Mouse (Mus musculus) embryo, embryonic 11 days (tissue): ENCODE results near the gene Tfb1m.

Source experiments
- DNase-seq: peaks from one replicate; pipeline ENCODE4 v3.0.0-alpha.2; 2015

The Tfb1m gene

DNA sequence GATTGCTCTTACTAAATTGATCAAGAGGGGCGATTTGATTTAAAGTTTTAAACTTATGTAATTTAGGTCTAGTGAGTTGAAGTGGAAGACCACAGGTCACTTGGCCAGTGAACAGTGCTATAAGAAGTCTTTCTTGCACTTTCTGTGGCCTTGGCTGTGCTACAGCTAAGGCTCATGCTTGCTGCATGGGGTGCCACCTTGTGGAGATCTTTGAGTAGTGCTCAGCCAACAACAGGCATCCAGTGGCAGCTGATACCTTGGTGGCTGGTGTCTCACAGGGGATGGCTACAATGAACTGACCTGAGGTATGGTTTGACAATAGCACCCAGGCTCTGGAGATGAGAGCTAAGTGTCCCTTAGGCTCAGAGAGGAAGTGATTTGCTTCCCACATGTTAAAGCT, 47.7 kb downstream of the Tfb1m start:
- peak; percentile 78 for DNase-seq

DNA sequence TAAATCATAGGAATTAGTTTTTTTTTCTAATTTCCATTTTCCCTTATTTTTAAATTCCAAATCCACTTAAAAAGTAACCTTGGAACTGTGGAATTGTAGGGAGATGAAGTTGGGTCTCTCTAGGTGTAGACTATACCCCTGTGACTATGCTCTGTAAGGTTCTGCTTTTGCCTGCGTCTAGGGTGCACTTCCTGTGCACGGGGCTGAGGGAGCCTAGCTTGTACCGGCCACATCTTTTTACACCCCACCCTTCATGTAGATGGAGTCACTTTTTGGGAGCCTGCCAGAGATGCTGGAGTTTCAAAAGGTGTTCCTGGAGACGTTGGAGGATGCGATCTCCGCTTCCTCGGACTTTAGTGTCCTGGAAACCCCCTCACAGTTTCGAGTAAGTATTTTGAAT, 51.1 kb downstream of the Tfb1m start:
- DNase-seq = no peak

DNA sequence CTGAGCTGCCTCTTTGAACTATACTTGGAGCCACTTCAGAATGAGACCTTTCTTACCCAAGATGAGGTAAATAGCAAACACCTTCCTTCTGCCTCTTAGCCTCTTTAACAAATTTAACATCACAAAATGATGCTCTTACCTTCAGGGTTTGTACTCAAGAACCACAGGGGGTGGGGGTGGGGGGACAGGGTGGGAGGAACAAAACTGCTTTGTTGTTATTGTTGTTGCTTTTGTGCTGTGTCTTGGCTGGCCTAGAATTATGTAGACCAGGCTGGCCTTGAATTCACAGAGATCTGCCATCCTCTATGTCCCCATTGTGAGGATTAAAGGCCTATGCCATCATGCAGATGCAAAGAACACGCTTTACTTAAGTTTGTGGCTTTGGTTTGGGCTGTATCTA, 51.9 kb downstream of the Tfb1m start:
- DNase-seq = no peak

DNA sequence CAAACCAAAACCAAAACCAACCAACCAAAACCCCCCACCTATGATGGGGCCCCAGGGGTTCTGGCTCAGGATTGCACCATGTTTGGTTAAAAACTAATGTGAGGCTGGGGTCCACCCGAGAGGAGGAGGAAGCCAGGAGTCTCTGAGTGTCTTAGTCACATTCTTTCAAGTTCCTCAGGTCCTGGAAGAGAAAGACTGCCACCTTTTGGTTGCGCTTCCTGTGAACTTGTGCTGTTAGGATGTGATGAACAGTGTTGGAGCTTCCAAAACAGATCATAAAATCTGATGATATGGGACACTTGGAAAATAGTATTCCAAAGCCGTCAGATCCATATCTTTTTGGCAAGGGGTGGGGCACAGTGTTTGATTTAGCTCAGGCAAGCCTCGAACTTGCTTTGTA, 56.6 kb downstream of the Tfb1m start:
- DNase-seq = no peak

DNA sequence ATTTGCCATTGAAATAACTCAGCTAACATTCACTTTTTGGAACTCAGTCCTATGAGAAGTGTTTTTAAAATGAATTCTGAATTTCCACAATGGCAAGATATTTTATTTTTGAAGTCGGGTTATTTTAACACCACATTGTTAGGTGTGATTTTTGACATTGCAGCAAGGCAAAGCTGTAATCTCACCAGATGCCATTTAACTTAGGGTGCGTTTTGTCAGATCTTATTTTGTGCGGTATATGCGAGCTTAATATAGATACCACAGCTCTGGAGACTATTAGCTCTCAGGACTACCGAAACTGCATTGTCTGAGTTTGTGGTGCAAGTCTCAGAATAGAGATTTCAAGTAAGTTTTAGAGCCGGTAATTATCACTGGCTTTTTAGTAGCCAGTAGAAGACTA, 57.5 kb downstream of the Tfb1m start:
- no peak for DNase-seq

DNA sequence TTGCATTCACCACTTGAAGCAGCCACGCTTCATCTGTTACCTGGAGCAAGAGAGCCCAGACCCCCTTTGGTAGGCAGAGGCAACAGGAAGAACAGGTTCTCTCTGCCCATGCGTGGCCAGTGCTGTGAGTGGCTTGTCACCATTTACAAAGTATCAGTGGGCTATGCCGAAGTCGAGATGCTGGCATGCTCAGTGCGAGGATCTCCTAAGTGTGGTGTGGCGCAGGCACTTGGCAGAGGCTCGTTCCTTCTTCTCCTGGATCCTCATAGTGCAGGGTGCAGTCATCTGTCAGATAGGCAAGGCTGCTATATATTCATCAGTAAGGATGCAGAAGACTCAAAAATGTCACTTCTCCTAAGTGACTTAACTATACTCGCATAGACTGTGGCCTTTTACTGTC, 58.1 kb downstream of the Tfb1m start:
- no peak for DNase-seq

DNA sequence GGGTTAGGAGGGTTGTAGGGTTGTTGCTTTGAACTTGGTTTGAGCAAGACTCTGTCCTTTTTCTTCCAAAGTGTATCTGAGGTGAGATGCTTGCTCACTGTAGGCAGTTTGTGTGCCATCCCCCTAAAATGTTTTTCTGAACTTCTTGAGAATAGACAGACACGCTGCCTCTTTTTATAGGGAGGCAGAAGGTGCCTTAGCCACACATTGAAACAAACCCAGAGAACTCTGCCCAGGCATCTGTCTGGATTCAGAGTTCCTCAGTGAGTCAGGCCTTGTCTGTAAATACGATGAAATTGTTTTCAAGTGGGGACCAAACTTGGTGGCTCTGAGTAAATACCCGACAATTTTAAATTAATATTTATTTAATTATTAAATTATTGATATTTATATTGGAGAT, 59.0 kb downstream of the Tfb1m start:
- no peak for DNase-seq

DNA sequence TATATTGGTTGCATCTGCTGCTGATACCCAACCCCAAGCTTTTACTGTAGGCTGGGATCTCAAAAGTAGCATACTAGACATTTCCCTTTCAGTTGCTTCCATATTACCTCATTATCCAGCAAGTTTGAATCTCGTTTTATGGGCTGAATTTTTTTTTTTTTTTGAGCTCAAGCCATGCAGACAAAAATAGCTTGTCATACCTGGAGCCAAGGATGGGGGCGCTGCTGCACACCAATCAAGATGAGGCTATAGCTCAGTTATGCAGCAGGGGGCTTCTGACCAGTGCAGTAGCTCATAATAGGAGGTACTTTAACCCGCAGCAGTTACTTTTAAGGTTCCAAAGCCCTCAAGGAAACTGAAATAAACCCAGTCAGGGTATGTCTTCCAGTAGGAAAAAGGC, 59.5 kb downstream of the Tfb1m start:
- peak; percentile 63 for DNase-seq

DNA sequence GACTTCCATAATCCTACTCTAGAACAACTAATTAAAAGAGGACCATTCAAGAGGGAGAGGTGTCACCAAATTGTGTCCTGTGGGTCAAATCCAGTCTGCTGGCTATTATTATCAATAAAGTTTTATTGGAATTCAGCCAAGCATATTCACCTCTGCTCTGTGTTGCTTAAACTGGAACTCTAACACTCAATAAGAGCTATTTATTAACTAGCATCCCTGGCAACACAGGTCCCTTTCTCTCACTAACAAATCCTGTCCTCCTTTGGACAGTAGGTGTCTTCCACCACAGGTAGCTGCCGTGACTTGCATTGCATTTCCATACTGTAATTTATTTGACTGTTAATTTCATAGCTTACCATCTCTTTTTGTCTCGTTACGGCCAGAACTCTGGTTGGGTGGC, 61.5 kb downstream of the Tfb1m start:
- DNase-seq = no peak

DNA sequence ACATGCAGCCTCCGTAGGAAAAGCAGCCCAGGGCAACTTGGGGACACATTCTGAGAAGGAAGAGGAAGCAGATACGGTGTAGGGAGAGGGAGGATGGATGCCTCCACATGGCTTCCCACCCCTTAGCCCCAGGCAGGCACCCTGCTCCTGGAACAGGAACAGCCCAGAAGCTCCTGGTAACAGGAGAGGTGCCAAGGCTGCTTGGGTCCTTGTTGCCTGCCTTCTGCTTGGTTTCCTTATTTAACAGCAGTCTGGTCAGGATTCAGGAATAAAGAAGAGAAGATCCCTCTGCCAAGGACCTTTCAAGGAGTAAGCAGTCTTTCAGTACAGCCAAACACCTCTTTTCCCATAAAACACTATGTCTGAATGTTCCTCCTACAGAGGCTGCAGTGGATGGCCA, 62.0 kb downstream of the Tfb1m start:
- DNase-seq = no peak

DNA sequence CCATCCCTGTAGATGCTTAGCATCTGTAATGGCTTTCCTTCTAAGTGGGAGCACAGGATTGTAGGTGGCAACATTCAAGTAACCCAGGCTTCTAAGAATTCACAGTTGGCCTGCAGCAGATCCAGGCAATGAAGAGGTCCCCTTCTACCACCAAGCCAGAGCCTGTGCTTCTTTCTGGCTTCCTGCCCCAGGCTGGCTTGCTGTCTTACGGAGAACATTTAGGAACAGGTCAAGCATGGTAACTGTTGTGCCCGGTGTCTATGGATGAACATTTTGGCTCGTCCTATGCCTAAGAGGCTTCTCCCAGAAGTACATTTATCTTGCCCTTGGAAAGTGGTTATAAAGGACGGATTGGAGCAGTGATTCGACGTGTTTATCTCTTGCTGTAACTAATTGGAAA, 65.9 kb downstream of the Tfb1m start:
- DNase-seq = no peak

DNA sequence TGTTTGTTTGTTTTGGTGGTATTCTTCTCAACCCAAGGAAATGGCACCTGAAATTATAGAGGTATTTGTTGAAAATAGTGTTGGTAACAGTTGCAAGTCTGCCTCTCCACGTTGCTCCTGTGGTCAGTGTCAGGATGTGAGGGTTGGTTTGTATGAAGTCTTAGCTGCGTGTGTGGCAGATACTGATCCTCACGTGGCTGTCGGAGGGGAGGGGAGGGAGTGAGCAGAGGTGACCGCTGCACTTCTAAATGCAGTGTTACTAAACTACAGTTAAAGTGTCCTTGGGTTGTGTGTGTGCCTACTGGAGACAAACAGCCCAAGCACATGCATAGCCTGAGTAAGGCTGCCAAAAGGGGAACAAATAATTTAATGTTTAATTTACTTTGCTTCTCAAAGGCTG, 66.5 kb downstream of the Tfb1m start:
- DNase-seq = no peak

DNA sequence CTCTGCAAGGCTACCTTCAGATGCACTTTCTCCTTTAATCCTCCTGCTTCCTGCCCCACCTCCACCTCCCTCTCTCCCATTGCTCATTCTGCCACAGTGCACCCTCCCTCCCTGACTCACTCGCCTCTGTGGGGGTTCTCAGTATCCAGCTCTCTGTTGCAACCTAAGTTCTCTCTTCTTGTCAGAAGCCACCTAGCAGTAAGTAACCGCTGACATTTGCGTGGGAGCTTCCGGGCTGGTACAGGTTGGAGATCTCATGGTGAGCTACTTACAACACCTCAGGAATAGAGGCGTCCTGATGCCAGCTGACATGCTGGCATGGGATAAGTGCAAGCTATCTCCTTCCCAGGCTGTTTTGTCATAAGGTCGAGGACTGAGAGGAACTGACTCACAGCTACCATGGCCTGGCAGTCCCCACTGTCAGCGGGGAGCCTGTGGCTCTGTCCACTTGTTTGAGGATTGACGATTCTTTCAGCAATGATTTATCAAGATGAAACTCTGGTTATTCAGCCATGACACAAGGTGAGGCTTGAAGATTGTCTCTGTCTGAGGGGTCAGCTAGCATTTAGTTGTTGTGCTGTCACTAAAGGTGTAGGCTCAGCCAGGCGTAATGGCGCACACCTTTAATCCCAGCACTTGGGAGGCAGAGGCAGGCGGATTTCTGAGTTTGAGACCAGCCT, 67.2 kb downstream of the Tfb1m start:
- no peak for DNase-seq

DNA sequence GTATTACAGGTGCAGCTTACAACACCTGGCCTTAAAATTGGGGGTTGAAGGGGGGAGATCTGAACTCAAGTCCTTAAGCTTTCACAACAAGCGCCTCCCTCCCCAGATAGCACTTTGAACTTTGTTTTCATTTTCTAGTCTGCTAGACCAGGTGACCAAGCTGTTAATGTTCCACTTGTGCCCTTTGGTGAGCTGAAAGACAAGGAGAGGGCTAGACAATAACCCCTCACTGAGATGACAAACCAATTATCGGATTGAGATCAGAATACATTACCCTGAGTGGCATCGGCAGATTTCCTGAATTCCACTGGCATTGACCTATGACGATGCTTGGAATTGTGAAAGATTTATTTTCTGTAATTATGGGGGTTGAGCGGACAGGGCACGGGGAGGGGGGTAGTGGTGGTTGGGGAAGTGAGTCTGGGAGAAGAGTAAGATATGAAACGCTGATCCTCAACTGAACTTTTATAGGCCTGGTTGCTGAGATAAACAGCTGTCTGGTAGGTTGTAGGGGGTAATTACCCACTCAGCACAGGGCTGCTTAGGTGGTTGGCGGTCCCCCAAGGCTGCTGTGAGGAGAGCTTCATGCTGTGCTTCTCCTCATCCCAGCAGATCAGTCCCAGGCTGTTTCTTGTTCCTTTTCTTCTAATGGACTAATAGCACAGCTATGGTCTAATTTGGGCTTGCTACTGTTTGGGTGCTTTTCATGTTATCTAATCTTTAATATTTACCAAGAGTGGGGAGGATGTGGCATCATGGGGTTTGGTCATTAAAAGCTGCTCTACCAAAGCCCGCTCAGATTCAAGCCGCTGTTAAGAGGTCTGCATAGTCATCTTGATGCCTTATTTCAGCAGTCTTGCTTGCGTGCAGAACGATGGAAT, 69.6 kb downstream of the Tfb1m start:
- DNase-seq = no peak

DNA sequence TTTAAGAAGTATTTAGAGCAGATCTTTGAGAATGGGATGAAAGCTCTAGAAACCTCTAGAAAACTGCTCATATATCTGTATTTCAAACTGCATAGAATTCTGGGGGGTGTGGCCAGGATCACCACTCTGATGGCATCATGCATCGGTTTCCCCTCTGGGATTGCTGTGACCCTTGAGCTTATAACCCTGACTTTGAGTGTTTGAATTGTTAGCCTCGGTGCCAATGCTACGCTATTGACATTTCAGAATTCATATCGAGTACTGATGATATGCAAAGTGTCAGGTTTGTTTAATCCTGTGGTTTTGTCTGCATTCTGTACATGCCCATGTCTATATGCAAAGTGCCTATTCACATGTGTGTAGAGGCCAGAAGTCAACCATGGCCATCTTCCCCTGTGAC, 70.4 kb downstream of the Tfb1m start:
- DNase-seq = no peak

DNA sequence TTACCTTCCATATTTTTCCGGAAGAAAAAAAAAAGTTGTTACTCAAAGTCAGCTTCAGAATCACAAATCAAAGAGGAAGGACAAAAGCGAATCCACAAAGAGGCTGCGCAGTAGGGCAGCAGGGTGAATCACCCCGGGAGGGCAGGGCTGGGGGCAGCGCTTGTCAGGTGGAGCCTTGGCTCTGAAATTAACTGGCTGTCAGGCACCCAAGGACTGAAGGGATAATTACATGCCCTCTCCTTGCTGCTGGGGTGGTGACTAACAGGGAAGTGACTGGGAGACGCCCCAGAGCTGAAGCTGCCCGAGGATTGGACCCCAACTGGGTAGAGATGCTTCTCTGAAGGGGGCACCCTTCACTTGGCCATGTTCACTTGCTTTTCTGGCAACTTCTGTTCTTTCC, 71.7 kb downstream of the Tfb1m start:
- no peak for DNase-seq

DNA sequence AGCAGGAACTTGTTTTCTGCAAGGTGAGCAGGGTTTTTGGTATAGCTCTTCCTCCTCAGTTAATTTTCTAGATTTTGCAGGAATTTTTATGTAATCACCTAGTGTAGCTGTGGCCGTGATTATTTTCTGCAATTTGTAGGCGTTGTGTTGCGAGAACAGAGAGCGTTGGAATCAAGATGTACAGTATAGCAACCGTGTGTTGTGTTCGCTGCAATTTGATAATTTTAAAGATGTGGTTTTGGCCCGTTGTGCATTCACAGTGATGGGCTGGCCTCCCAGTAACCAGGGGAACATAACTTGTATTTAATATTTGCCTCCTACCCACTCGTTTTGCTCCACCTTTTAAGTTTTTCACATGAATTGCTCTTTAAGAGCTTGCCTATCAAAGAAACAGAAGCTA, 74.5 kb downstream of the Tfb1m start:
- no peak for DNase-seq

DNA sequence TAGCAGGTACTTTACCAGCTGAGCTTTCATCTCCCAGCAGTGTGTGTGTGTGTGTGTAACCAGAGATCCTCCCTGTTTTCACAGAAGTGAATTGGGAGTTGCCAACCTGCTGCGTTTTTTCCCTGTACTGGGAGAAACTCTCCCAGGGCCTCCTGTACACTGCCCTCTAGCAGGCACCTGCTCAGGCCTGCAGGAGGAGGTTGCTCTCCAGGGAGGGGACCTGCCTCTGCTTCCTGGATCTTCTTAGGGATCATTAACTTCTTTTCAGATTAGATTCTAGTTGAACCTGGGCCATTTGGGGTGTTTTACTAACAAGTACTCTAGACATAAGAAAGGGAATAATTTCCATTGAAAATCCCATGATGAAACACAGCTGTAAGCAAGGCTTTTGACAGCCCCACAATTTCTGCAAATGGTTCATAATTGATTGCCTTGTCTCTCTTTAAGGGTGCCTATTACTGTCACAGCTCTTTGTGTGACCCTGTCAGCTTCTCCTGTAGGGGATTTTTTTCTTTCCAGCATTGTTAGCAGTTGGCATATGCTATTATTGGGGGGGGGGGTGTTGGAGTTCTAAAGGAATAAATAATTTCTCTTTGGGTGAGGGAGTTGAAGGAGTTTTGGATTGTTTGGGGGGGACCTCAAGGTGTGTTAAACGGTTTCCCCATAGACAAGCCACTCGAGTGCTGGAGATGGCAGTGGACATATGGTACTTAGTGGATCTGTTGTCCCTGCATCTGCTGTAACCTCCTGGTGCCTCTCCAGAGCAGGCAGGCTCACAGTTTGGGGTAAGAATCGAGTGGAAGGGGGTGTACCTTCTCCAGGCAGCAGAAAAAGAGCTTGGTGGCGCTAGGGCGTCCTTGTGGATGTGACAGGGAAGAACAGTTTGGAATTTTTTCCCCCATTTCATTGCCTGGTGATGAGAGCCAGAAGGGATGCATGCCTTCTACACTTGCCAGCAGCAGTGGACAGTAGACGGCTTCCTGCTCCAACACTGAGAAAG, 75.7 kb downstream of the Tfb1m start:
- no peak for DNase-seq

DNA sequence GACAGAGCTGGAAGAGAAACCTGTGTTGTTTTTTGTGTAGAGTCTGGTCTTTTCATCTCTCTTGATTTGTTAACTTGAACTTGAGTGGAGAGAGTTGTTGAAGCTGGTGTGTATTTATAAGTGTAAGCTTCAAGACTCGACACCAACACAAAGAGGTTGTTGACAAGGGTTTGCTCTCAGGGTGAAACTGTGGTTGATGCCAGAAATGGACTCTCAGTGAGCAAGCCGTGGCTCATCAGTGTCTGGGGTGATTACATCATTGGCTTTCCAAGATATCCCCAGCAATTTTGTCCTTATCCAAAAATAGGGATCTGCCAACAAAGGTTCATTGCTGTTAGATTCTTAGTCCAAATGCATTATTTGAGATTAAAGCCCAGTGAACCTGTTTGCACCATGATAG, 81.0 kb downstream of the Tfb1m start:
- no peak for DNase-seq

DNA sequence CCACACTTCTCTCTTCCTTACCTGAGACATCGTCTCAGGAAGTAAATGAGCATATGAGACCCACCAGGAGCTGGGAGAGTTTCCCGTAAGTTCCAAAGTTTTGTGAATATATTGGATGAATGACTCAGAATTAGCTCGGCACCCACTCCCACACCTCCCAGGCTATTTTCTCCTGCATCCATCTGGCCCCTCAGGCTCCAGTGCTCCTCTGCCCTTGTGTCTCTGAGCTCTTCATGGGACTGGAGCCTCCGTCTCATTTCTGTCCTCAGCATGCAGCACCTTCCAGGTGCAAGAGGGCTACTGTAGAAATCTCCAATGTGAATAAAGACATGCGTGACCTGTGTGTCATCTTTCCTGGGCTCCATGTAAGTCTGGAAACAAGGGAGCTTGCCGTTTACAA, 85.6 kb downstream of the Tfb1m start:
- no peak for DNase-seq
